Mouse (Mus musculus) myocyte (in vitro differentiated cells): ENCODE measurements at regions not wholly inside any gene's neighbourhood (a gene's known extent, or its start where the extent isn't known, plus 50 kb on each side); places are given as distances from the start of the nearest gene placed in this dataset.

Experiments
- E2F4 ChIP-seq: IDR thresholded peaks from one replicate; pipeline ENCODE4 v1.6.1; 2011; ENCODE audit warnings: mild to moderate bottlenecking, control low read depth, moderate library complexity; ENCODE audit not compliant: insufficient read depth
- POLR2A ChIP-seq: IDR thresholded peaks from one replicate; pipeline ENCODE4 v1.6.1; 2011; ENCODE audit warnings: low read depth, mild to moderate bottlenecking, control low read depth, moderate library complexity; ENCODE audit not compliant: insufficient read length
- REST ChIP-seq: IDR thresholded peaks from one replicate; pipeline ENCODE4 v1.6.1; 2011; ENCODE audit warnings: mild to moderate bottlenecking, control low read depth, moderate library complexity; ENCODE audit not compliant: insufficient read depth, insufficient read length
- TCF12 ChIP-seq: IDR thresholded peaks from one replicate; pipeline ENCODE4 v1.6.1; 2011; ENCODE audit warnings: mild to moderate bottlenecking, control low read depth; ENCODE audit not compliant: poor library complexity, insufficient read depth, severe bottlenecking
- USF1 ChIP-seq: IDR thresholded peaks from one replicate; pipeline ENCODE4 v1.6.1; 2011; ENCODE audit warnings: low read depth, mild to moderate bottlenecking, control low read depth, moderate library complexity

- TF ChIP-seq POLR2A, result no peak
- TF ChIP-seq USF1, result no peak
- TF ChIP-seq TCF12, result no peak
- TF ChIP-seq E2F4, result no peak
- TF ChIP-seq REST, result no peak
Observed at GRCm38 (mm10) chr1:185098195-185098974, 99.0 kb upstream of the Mark1 start.
